ENCODE assay signal across 13 mouse cellular contexts in genomic region chr4:142068899-142069812, GRCm38 (mm10). TPM values are rescaled to one million over a fixed set of nuclear protein-coding genes. Genes with fewer than 3 reads are reported as not detected.
DNase-seq lines count a peak whose midpoint lies in the region; ATAC-seq and TF ChIP-seq lines count a peak whose summit lies in the region.
"Had no signal": no experiment of that assay in that cellular context is flagged by ENCODE, and none has a peak within 500 bp of the region (broad histone marks: within the 10 kb centered on the region; RNA-seq: fewer than 3 reads in every experiment).

No protein-coding gene starts in this region.

- no peak for DNase-seq in kidney, adult 2 months
- DNase-seq in kidney, adult 9 months = no peak
- DNase-seq in R1 (ENCODE audit: low read depth, low spot score) = peak; percentile 90
- no peak for DNase-seq in midbrain, embryonic 14.5 days
- no peak for DNase-seq in gastrocnemius, postnatal 4 days (ENCODE audit: low spot score in 2 of 2)
- DNase-seq: adrenal gland, adult 2 months; heart, adult 2 months; right cerebral cortex, adult 18-20 months; thymus, postnatal 4 days had no signal

- no peak overlapping the region for H3K4me3 ChIP-seq in kidney, adult 2 months (ENCODE audit: insufficient read depth, low read depth, low read length)
- H3K4me3 ChIP-seq in embryonic facial prominence, embryonic 13.5 days = no peak overlapping the region
- H3K4me3 ChIP-seq in midbrain, embryonic 14.5 days (replicated peaks; ENCODE audit: low read depth, low read length) = no peak overlapping the region
- H3K4me3 ChIP-seq: heart, adult 2 months had no signal

- H3K4me2 ChIP-seq in embryonic facial prominence, embryonic 13.5 days = no peak overlapping the region
- no peak overlapping the region for H3K4me2 ChIP-seq in midbrain, embryonic 14.5 days (ENCODE audit: low read length)

- TF ChIP-seq POLR2A in kidney, adult 2 months (IDR thresholded peaks at IDR 0.05; ENCODE audit: low read depth, low read length) = no peak

- 0 out of 2 replicates have a peak overlapping the region, but pooled peaks have one; percentile 11 for H3K9ac ChIP-seq in embryonic facial prominence, embryonic 13.5 days
- H3K9ac ChIP-seq in midbrain, embryonic 14.5 days (replicated peaks; ENCODE audit: low read length) = no peak overlapping the region

- H3K9me3 ChIP-seq in embryonic facial prominence, embryonic 13.5 days = no peaks in the 10 kb centered on the region
- H3K9me3 ChIP-seq in midbrain, embryonic 14.5 days (ENCODE audit: control insufficient read depth, low read length) = no peaks in the 10 kb centered on the region

- TF ChIP-seq CTCF in kidney, adult 2 months (conservative IDR thresholded peaks at IDR 0.05; ENCODE audit: insufficient read depth, insufficient read length, low read depth, low read length) = no peak

- H3K36me3 ChIP-seq in kidney, adult 2 months (ENCODE audit: control insufficient read depth, insufficient read depth, low read length) = no peaks in the 10 kb centered on the region
- no peaks in the 10 kb centered on the region for H3K36me3 ChIP-seq in embryonic facial prominence, embryonic 13.5 days
- no peaks in the 10 kb centered on the region for H3K36me3 ChIP-seq in midbrain, embryonic 14.5 days (ENCODE audit: control insufficient read depth, insufficient read depth, low read length)
- H3K36me3 ChIP-seq: G1E had no signal

- WGBS in kidney, adult 2 months = 53% methylated on average over 18 of the region's 18 CpGs
- 48% methylated on average over 18 of the region's 18 CpGs for WGBS in embryonic facial prominence, embryonic 13.5 days
- 22% methylated on average over 18 of the region's 18 CpGs for WGBS in midbrain, embryonic 14.5 days

- H3K27me3 ChIP-seq in kidney, adult 2 months (replicated peaks; ENCODE audit: control insufficient read depth, insufficient read depth, low read length) = no peaks in the 10 kb centered on the region
- H3K27me3 ChIP-seq in embryonic facial prominence, embryonic 13.5 days = peaks cover 4% of the 10 kb centered on the region; the same call in 1 of the 2 replicates
- H3K27me3 ChIP-seq in midbrain, embryonic 14.5 days (ENCODE audit: control insufficient read depth, insufficient read depth, low read length) = peaks cover 4% of the 10 kb centered on the region; the same call in 1 of the 2 replicates

- peak overlapping the region; percentile 19 for H3K27ac ChIP-seq in kidney, adult 2 months (ENCODE audit: insufficient read depth, low read depth, low read length)
- no peak overlapping the region for H3K27ac ChIP-seq in embryonic facial prominence, embryonic 13.5 days
- H3K27ac ChIP-seq in midbrain, embryonic 14.5 days (replicated peaks; ENCODE audit: low read depth, low read length) = no peak overlapping the region
- H3K27ac ChIP-seq: heart, adult 2 months; hindbrain, postnatal 0 days had no signal

- peaks cover 46% of the 10 kb centered on the region for H3K4me1 ChIP-seq in kidney, adult 2 months (ENCODE audit: control insufficient read depth, insufficient read depth, low read length)
- H3K4me1 ChIP-seq in embryonic facial prominence, embryonic 13.5 days = peaks cover 55% of the 10 kb centered on the region
- H3K4me1 ChIP-seq in midbrain, embryonic 14.5 days (ENCODE audit: control insufficient read depth, insufficient read depth, low read length) = 0 out of 2 replicates have a peak, but pooled peaks cover 3% of the 10 kb centered on the region

- ATAC-seq in embryonic facial prominence, embryonic 13.5 days (ENCODE audit: insufficient number of reproducible peaks, insufficient read depth, low FRiP score, low TSS enrichment, low read depth) = no peak
- peak; percentile 14; the same call in 1 of the 2 replicates for ATAC-seq in midbrain, embryonic 14.5 days (ENCODE audit: low FRiP score, low TSS enrichment)
- no peak for ATAC-seq in granulocyte monocyte progenitor cell, adult 5-6 weeks (replicated peaks; ENCODE audit: poor library complexity, severe bottlenecking)
- ATAC-seq: hindbrain, postnatal 0 days had no signal

RNA-seq across cellular contexts. Expression of gene Tmem51, which starts 14.9 kb away (rescaled TPM):
- 59.6 and 60.4 TPM in 2 replicates for polyA plus RNA-seq in kidney, adult 2 months (2012; rRNA removed)
- 13.9 and 14.2 TPM in 2 replicates for polyA plus RNA-seq in embryonic facial prominence, embryonic 13.5 days (2015; fragmentation: Nextera tagmentation; extraction: Ambion mirVana)
- 4.8 and 7.2 TPM in 2 replicates for polyA plus RNA-seq in midbrain, embryonic 14.5 days (2014; fragmentation: Nextera tagmentation; extraction: Ambion mirVana)
- total RNA-seq in gastrocnemius, postnatal 4 days (2021) = 1 to 10 TPM; 6.1 to 7.6 TPM
- 0.41 TPM in 1 of 2 replicates, not detected in the other for total RNA-seq in granulocyte monocyte progenitor cell, adult 5-6 weeks (2014; fragmentation: Nextera tagmentation)
- 1.1 TPM in 1 of 2 replicates, not detected in the other for total RNA-seq in granulocyte monocyte progenitor cell, adult 5-6 weeks (2017)
- polyA plus RNA-seq: G1E had no signal

RNA-seq across cellular contexts. Expression of gene Fhad1, which starts 54.3 kb away (rescaled TPM):
- polyA plus RNA-seq in kidney, adult 2 months (2012; rRNA removed) = 0.18 and 0.28 TPM in 2 replicates
- 0.91 and 1.3 TPM in 2 replicates for polyA plus RNA-seq in embryonic facial prominence, embryonic 13.5 days (2015; fragmentation: Nextera tagmentation; extraction: Ambion mirVana)
- 2.4 and 3.6 TPM in 2 replicates for polyA plus RNA-seq in midbrain, embryonic 14.5 days (2014; fragmentation: Nextera tagmentation; extraction: Ambion mirVana)
- total RNA-seq in gastrocnemius, postnatal 4 days (2021) = 1 to 10 TPM; 6.4 to 6.7 TPM
- total RNA-seq in granulocyte monocyte progenitor cell, adult 5-6 weeks (2014; fragmentation: Nextera tagmentation) = not detected in 2 replicates
- 0.39 TPM in 1 of 2 replicates, not detected in the other for total RNA-seq in granulocyte monocyte progenitor cell, adult 5-6 weeks (2017)
- polyA plus RNA-seq: G1E had no signal
